Mouse (Mus musculus) skeletal muscle tissue, adult 2 months (tissue): ENCODE measurements around the gene Tnfaip8l3.

Experiments
- DNase-seq: peaks from one replicate; pipeline ENCODE4 v3.0.0-alpha.2; 2012; ENCODE audit warnings: low read depth, low spot score

The Tnfaip8l3 gene

DNA sequence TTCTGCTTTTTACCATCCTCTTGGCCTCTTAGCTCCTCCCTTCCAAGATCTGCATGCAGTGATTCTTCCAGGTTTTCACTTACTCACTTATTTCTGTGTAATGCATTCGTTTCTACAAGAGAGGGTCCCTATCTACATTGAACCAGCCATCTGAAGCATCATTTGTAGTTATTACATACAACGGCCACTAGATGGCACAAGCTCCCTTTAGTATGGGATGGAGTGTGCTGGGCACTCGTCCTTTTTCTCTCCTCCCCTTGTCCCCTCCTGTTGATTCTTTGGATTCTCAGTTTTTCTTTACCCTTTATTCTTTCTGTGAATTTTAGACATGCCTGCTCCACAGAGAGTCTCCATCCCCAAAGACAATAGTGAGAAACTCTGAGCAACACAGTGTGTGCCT lies 77.3 kb downstream of the Tnfaip8l3 start:
- peak; percentile 25 for DNase-seq

DNA sequence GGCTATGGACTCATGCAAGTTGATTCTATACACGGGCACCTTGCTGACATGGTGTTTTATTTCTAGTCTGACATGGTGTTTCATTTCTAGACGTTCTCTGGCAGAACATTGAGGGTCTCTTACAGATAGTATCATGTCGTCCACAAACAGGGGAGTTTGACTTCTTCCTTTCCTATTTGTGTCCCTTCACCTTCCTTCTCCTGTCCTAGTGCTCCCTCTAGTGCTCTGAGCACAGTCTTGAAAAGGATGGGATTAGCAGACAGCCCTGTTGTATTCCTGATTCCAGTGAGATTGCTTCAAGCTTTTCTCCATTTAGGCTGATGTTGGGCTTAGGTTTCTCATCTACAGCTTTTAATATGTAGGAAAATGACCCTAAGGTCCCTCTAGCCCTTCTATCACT lies 81.2 kb downstream of the Tnfaip8l3 start:
- no peak for DNase-seq

DNA sequence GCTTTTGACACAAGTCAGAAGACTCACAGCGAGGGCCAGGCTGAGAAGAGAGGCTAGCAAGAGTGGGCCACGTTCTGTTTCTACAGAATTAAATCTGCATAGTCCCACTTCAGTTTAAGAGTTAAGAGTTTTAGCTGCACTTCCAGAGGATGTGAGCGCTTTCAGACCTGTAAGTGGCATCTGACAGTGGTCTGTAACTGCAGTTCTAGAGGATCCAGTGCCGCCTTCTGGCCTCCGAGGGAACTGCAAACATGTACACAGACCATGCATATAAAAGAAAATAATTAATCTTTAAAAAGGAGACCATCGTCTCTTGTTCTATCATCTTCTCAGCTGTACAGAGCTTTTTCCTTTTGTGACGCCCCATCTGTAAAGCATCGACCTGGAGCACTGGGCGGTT lies 83.3 kb downstream of the Tnfaip8l3 start:
- DNase-seq, result no peak

DNA sequence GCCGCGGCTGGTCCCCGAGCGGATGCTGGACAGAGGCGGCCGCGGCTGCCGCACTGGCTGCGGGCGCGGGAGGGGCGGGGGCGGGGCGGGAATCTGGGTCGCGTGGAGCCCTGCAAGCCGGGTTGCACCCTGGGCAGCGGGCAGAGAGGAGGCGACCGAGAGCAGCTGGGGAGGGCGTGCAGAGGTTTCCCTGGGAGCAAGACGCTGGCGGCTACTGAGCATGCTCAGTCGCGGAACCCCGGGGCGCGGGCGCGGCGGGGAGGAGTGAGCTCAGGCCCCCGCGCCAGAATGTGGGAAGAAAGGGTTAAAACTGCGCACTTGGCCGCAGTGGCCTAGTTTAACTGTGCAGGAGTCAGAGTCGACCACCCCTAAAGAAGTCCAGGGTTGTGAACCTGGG lies 93.1 kb downstream of the Tnfaip8l3 start, which contains the start of gene Elmod1:
TSS of gene Elmod1 (minus strand) at position 180 of the 397 bp plus-strand sequence.
- no peak for DNase-seq

DNA sequence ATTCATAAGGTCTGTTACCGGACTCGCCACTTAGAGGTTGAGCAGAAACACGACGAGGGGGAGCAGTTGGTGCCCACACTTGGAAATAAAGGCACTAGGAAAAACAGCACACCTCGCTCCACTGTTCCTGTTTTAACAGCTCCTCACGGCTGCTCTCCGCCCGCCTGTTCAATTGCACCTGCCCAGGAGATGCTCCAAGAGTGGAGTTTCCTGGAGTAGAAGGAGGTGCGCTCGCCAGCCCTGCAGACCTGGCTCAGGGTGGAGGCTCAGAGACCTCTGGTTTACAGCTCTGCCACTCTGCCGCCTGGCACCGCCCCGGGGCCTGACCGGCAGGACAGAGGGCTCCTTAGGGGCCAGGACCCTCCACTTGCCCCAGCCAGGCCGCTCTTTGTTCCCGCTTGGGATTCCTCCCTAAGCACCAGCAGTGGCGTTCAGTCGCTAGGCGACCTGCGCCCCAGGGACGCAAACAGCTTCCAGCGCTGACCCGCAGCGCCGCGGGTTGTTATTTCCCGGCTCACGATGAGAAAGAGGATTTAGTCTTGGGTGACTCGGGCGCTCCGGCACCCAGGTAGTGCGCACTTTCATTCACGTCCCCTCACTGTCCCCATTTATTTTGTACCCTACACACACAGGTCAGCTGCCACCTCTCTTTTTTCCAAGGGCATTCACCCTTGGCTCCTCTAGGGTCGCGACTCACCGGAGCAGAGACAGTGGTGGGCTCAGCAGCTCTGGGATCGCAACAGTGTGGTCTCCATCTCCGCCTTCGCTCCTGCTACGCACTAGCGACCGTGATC lies 93.7 kb downstream of the Tnfaip8l3 start:
- DNase-seq, result no peak

DNA sequence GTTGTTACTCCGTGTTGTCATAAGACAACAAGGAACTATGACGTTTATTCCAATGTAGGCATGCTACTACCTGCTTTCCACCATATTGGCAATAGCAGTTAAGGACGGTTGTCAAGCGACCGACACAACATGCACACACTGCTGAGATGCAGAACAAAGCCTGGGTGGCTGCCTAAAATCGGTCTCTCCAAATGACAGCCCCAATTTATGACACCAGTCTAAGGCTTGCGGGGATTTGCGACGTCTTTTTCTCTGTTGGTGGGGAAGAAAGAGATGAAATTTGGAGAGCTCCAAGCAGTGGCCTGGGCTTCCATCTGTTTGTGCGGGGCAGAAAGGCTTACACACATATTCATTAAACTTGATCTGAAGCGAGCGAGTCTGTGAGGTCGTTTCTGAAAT lies 94.3 kb downstream of the Tnfaip8l3 start:
- DNase-seq, result no peak
